Mouse (Mus musculus): ENCODE measurements around the gene Cabp2.
"Not testable (repeated sequence)": the region's sequence is repeated elsewhere in the genome, so short reads cannot be mapped to it uniquely, and the experiment has no call there.

Gene Cabp2

DNA sequence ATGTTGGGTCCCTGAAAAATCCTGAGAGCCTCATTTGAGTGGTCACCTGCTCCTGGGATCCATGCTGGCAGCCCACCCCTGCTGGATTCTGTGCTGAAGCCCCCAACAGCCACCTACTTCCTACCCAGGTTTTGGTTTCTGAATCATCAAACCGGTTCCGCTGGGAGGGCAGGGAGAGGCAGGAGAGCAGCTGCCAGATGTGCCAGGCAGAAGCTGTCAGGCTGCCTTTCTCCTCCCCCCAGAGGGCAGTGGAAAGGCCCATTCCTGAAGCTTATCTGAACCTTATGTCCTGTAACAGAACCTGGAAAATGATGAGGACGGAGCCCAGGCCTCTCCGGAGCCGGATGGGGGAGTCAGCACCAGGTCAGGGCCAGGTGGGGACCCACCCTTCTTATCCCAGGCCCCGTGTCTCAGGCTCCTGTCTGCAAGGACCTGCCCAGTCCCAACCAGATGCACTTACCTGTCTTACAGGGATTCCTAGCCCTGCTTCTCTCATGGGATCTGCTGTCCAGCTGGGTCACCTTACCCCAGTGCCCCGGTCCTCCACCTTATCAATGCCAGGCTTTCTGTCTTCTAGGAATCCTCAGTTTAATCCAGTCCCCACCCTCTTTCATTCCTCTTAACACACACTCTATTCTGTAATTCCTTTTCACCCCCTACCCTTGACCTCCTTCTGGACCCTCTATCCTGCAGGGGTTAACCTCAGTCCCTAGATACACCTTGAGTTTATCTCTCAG lies 45.5 kb downstream of the Cabp2 start:
- peak; percentile 36 to 45 for DNase-seq

DNA sequence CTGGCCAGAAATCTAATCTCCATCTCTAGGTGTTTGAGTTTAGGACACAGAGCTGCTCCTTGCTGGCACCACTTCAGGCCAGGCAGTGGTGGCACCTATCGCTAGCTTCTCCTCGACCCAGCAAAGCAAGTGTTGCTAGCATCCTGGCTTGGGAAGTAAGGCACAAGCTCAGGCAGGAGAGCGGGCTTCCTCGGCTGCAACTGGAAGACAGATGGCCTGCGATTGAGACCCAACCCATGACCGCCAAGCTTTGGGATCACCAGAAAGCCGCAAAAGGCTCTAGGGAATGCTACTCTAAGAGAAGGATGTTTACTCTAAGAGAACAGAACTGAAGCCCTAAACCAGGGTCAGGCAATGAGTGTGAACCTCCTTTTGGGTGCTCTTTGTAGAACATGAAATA lies 48.1 kb downstream of the Cabp2 start:
- peak in 1 of 2 experiments; percentile 22 for DNase-seq

DNA sequence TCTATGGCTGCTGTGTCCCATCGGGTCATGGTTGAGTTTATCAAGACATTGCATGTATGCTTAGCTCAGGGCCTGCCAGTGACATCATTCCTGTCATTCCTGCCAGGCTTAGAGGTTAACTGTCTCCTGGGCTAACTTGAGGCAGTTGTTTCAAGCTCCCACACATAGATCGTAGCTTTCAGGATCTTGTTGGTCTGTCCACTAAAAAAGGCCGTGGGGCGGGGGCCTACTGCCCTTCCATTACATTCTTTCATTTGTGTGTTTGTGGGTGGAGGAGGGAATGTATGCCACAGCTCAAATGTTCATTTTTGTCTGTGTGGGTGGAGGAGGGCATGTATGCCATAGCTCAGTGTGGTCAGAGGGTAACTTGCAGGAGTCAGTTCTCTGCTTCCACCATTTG lies 48.7 kb downstream of the Cabp2 start:
- DNase-seq: no peak

DNA sequence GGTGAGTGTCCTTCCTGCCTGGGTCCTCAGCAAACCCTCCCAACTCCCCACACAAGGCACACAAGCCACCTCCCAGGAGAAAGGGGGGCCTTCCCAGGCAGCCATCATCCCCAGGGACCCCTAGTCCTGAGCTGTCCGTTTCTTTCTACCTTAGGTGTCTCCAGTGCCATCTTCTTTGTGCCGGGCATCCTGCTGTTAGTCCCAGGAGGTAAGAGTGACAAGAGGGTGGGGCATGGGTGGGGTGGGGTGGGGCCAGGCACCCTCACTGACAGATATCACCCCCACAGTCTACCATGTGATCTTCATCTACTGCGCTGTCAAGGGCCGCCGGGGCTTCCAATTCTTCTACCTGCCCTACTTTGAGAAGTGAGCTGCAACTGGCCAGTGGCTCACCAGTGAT lies 49.7 kb downstream of the Cabp2 start:
- no peak for DNase-seq

DNA sequence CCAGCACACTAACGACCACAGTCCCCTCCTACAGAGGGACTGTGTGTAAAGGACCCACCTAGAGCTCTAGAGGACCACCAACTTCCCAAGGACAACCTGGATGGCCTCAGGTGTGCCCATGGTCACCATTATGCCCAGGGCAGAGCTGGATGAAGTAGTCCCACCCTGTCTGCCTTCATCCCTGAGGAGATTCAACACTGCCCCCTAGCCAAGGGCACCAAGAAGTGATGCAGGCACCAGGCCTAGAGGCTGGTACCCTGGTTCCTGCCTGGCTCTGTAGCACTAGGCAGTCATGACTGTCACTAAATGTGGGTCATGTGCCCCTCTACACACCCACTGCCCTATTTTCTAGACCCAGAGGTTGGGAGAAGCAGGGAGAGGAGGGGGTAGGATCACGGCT lies 50.4 kb downstream of the Cabp2 start:
- DNase-seq: peak in 1 of 2 experiments; percentile 21

DNA sequence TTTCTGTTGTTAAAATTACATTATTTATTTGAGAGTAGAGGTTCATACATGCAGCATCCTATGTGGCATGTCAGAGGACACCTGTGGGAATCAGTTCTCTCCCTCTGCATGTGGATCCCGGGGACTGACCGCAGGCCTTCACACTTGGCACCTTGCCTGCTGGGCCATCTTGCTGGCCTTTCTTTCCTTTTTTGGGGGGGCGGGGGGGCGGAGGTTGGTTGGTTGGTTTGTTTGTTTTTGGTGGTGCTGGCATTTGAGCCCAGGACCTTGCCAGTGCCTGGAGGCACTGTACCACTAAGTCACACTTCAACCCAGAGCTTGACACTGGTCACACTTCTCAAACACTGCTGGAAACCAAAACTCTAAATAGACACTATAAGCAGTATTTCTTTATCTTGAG lies 53.0 kb downstream of the Cabp2 start:
- peak in 1 of 2 experiments; percentile 27 for DNase-seq

DNA sequence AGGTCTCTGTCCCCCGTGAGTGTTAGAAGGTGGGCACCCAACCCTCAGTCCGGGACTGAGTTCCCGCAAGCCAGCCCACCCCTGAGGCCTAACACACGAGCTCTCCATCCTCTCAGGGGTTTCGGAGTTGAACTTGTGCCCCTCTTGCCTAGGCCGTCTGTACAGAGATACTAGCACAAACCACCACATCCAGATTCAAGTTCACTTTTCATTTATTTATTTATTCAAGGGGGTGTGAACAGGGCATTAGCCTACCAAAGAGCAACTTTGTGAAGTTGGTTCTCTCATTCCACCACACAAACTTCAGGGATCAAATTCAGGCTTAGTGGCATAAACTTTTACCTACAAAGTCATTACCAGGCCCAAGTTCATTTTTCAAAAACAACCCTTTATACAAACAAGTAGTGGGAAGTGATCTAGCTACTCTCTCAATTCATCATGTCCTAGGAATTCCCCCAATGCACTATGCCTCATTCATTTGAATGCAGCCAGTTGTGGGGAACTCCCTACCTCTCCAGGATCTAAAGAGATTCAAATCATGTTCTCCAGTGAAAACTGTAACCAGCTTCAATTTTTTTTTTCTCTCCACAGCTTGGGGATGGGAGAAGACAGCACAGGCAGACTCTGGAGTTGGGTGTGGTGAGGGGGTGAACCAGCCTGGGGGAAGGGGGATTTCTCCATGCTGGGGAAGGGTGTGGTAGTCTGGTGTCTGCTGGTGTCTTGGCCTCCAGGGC lies 54.0 kb downstream of the Cabp2 start:
- not testable (repeated sequence) for DNase-seq

DNA sequence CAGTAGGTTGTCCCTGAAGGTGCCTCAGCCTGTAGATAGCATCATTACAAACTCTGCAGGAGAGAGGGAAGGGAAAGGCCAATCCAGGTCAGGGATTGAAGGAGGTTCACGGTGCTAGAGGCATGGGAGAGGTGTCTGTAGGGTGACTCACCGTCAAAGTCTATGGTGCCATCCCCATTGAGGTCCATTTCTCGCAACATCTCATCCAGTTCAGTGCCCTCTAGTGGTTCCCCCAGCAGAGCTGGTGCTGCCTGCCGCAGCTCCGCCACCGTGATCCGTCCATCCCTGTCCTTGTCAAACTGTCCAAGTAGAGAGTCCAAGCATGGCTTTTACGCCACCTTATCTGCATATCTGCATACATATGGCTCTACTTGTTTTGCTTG lies 54.6 kb downstream of the Cabp2 start:
- peak in 1 of 2 experiments; percentile 29 for DNase-seq

DNA sequence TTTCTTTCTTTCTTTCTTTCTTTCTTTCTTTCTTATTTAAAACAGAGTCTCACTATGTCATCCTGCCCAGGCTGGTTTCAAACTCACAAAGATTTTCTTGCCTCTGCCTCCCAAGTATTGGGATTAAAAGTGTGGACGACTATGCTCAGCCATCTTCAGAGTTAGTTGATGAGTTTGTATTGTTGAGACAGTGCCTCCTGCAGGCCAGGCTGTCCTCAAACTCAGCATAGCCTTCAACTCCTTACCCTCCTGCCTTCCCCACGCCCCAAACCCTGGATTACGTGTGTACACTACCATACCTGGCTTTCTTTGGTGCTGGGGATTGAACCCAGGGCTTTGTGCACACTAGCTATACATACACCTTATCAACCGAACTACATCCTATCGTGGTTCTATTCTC lies 55.1 kb downstream of the Cabp2 start:
- DNase-seq: no peak

Measured in cerebellum, postnatal 25 days (tissue).